Mouse (Mus musculus) cerebellum, adult 8-10 months (tissue): ENCODE measurements around the gene Hdac4.

Experiments used
- DNase-seq: peaks from one replicate; pipeline ENCODE4 v3.0.0; 2022

Hdac4 gene

GRCm38 (mm10) chr1:92178021-92178895, 17.2 kb downstream of the Hdac4 start:
- DNase-seq: no peak

GRCm38 (mm10) chr1:92177599-92177998, 17.9 kb downstream of the Hdac4 start:
- DNase-seq: no peak

DNA sequence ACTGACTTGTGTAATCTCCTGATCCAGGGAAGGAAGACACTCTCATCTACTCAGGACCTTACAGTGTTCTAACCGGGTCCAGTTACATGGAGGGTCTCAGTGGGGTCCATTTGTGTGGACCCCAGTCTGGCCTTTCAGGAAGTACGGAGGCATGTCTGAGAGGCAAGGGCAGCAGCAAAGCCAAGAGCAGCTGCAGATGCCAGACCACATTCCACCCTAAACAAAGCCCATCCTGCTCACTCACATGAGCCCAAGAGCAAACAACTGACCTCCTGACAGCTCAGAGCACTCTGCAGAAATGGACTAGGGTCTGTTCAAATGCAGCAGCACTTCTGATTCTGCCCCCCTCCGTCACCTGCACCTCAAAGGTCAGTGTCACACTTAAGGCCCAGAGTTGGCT, 18.3 kb downstream of the Hdac4 start:
- no peak for DNase-seq

DNA sequence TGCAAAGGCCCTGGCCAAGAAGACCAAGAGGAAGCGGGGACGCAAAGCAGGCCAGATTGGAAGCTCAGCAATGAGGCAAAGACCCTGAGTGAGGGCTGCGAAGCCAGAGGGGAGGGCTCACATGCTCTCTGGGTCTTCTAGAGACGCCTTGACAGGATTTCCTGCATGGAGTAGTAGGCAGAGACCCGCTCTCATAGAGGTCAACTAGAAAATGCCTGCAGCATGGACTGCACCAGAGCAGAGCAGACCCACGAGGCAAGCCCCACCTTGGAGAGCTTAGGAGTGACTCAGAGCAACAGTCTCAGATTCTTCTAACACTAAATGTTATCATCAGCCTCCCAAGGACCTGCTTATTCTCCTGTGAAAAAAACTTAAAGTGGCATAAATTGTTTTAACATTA, 20.2 kb downstream of the Hdac4 start:
- DNase-seq: no peak

- no peak for DNase-seq
Observed at GRCm38 (mm10) chr1:92174898-92175255, 20.6 kb downstream of the Hdac4 start.

DNA sequence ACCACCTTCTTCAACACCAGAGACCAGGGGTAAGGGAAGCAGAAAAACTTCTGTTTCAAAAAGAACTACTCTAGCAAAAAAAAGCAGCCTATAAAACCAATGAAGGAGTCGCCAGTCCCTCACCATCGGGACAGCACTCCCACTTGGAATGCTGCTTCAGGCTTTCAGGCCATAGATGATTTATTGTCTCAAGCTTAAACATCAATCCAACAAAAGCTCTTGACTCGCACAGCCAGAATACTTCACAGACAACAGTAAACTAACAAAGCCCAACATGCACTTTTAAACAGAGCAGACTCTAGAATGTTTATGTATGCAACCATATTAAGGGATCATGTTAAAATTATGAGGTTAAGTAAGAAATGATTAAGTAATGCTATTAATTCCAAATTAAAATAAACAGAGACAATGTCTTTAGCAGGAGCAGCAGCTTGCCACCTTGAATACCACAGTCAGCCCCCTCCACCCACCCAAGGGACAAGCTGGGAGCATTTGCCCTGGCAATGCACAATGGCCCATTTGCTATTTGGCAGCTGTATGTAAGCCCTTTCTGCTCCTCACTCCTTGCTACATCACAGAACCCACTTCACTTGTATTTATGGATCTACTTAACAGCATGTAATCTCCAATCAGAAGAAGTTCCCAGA, 21.1 kb downstream of the Hdac4 start:
- DNase-seq: no peak

DNA sequence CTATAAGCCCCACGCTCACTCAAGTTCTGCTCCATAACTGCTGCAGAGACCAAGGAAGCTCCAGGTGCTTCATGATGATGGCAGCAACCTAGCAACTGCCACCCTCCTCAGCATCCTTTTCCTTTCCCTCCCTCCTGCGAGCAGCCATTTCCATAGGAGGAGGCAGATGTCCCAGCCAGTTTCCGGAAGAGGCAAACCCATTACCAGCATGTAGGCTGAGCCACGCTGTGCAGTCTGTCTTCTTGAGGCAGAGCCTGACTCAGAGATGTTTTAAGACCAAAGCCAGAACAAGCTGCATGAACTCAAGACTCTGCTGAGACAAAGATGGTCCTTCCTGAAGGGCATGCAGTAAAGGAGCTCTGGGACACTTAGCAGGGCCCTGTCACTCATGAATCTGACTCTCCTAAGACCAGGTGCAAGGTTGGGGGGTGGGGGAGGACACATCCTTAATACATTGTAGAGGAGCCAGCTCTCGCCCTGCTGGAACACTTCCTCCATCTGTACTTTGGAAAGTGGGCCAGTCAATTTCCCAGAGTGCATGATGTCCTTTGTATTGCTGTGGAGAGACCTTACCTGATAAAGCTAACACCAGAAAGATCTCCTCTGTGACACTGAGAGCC, 24.8 kb downstream of the Hdac4 start:
- peak; percentile 59 for DNase-seq

GRCm38 (mm10) chr1:92169776-92170055, 25.8 kb downstream of the Hdac4 start:
- no peak for DNase-seq

- no peak for DNase-seq
Observed at GRCm38 (mm10) chr1:92168900-92169775, 26.4 kb downstream of the Hdac4 start.

- DNase-seq: no peak
Observed at GRCm38 (mm10) chr1:92163932-92164331, 31.6 kb downstream of the Hdac4 start.

DNA sequence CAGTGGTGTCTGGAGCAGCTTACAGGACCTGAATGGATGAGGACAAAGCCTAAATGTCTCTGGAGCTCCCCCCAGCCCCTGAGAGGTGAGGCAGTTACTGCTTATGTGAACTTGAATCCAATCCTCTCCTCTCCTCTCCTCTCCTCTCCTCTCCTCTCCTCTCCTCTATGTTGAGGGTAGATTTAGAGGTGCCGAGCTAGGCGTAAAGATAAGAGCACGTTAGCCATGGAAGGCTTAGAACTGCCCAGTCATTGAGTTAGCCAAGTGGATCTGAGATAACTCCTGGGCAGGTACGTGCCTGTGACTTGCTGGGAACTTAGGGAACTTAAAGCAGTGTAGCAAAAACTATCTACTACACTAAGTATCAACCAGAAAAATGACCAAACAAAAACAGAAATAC, 35.7 kb downstream of the Hdac4 start:
- no peak for DNase-seq

GRCm38 (mm10) chr1:92150201-92150600, 45.3 kb downstream of the Hdac4 start:
- no peak for DNase-seq

DNA sequence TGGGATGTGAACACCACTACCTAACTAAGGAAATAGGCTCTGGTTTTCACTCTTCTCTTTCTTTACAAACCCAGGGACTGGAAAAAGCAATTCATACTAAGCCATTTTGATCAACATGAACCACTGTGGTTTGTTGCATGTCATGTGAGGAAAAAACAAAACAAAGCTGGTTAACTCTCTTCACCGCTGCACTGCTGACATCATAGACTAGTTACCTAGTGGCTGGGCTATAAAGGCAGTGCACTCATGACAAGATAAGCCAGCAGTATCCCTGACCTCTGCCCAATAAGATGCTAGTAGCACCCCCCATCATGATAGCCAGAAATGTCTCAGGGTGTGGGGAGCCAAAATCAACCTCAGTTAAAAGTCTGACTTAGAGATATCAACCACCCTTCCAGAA, 47.0 kb downstream of the Hdac4 start:
- DNase-seq: no peak

GRCm38 (mm10) chr1:92144868-92145534, 50.5 kb downstream of the Hdac4 start:
- DNase-seq: no peak

GRCm38 (mm10) chr1:92143331-92143895, 52.1 kb downstream of the Hdac4 start:
- no peak for DNase-seq

DNA sequence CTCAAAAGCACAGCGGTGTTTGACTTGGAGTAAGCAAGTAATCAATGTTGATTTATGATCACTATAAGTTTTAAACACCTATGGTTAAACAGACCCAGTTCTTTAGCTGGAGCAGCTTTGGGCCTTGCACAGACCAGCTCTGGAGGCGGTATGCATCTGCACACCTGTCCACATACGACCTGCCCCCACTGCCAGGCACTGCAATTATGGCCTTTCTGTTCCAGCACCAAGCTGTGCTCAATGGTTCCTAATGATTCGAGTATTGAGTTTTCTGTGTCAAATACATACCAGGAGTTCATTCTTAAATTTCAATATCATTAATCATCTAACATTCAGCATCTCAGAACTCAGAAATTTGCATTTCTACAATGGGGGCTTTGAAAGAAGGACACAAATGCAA, 52.7 kb downstream of the Hdac4 start:
- DNase-seq: no peak

DNA sequence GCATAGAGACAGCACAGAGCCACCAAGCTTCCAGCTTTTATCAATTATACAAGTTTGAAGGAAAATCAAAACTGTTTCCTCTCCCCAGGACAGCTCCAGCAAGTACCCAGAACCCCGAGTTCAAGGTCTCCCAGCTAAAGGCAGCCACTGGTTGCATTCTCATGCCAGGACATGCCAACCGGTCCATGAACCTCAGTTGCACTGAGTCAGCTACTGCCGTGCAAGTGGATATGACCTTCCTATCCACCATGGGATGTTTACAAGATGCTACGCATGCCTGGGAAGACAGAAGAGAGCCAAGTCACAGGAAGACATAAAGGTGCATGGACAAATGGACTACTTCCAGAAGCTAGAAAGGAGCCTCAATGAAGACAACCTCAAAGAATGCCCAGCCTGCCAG, 56.5 kb downstream of the Hdac4 start:
- no peak for DNase-seq

DNA sequence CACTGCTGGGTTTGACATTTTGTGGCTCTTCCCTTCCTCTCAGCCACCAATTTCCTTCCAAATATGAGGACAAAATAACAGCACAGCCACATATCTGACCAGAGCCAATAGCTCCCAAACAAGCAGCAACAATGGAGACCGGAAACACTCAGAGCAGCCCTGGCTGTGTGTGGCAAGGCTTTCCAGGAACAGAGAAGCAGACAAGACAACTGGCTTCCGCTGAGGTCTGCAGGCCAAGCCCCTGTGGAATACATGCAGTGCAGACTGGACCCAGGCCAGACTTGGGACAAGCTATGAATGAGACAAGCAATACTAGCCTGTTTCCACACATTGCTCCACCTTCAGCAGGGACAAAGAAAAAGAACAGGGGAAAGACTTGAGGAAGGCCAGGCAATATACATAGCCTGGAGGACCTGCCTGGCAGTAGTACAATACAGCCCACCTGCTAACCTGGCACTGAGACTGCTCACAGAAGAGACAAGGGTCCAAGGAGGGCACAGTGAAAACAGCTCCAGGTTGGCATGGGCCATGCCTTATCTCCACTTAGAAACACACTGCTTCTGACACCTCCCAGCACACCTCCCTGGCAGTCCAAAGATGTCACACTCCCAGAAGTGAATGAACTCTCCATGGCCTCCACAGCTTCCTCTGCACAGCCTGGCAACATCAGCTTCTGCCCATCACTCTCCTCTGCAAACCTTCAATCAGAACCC, 58.2 kb downstream of the Hdac4 start:
- peak; percentile 50 for DNase-seq

DNA sequence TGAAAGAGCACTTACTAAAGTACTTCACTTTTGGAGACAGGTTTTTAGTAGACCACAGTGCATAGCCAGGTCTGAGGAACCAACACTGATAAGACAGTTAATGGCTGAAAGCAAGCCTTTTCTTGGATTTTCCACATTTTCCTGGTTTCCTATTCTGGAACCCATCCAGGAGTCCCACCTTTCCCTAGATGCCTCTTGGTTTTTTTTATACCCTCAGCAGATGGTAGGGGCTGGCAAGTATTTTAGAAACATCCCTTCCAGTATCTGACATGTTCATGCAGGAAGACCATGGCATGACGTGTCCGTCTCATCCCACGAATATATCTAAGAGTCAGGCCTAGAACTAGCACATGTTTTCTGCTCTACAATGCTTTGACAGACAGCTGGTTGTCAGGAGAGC, 59.1 kb downstream of the Hdac4 start:
- DNase-seq: no peak

- DNase-seq: no peak
Observed at GRCm38 (mm10) chr1:92132181-92132580, 63.3 kb downstream of the Hdac4 start.

GRCm38 (mm10) chr1:92130470-92131100, 64.9 kb downstream of the Hdac4 start:
- no peak for DNase-seq
